ENCODE assay signal across 24 mouse cellular contexts in genomic region chr5:41204417-41204816, GRCm38 (mm10).
DNase-seq lines count a peak whose midpoint lies in the region; ATAC-seq lines count a peak whose summit lies in the region.
"Had no signal": no experiment of that assay in that cellular context is flagged by ENCODE, and none has a peak within 500 bp of the region (broad histone marks: within the 10 kb centered on the region; RNA-seq: fewer than 3 reads in every experiment).

No protein-coding gene starts in this region.

- peak; percentile 17 for DNase-seq in embryonic facial prominence, embryonic 14.5 days (ENCODE audit: low spot score)
- no peak for DNase-seq in embryonic facial prominence, embryonic 10.5 days (ENCODE audit: low spot score)
- DNase-seq in 3T3-L1 (ENCODE audit: low read depth, low spot score) = peak; percentile 9
- peak; percentile 45 for DNase-seq in adipocyte (ENCODE audit: low spot score)
- DNase-seq in left cerebral cortex, adult 8-10 months (ENCODE audit: low spot score in 2 of 2) = no peak
- no peak for DNase-seq in lung, postnatal 4 days
- DNase-seq: B cell, adult 2 months; cerebellum, adult 11 months; cerebellum, adult 8-10 months; cerebellum, postnatal 14 days; embryo, embryonic 11 days; heart, postnatal 10 days; heart, postnatal 4 days had no signal

- no peaks in the 10 kb centered on the region for H3K27me3 ChIP-seq in embryonic facial prominence, embryonic 14.5 days (replicated peaks; ENCODE audit: control insufficient read depth, insufficient read depth, low read length)
- no peaks in the 10 kb centered on the region for H3K27me3 ChIP-seq in embryonic facial prominence, embryonic 10.5 days (replicated peaks; ENCODE audit: low read depth, poor library complexity, severe bottlenecking)
- no peaks in the 10 kb centered on the region for H3K27me3 ChIP-seq in limb, embryonic 15.5 days
- H3K27me3 ChIP-seq: embryonic facial prominence, embryonic 12.5 days; forebrain, embryonic 12.5 days; hindbrain, embryonic 12.5 days had no signal

- H3K36me3 ChIP-seq in embryonic facial prominence, embryonic 14.5 days (ENCODE audit: control insufficient read depth, insufficient read depth, low read length) = no peaks in the 10 kb centered on the region
- no peaks in the 10 kb centered on the region for H3K36me3 ChIP-seq in embryonic facial prominence, embryonic 10.5 days (replicated peaks)
- H3K36me3 ChIP-seq in limb, embryonic 15.5 days = no peaks in the 10 kb centered on the region
- H3K36me3 ChIP-seq: embryonic facial prominence, embryonic 12.5 days; forebrain, embryonic 12.5 days; G1E; heart, embryonic 10.5 days; hindbrain, embryonic 12.5 days had no signal

- H3K4me1 ChIP-seq in embryonic facial prominence, embryonic 14.5 days (ENCODE audit: control insufficient read depth, insufficient read depth, low read length) = no peaks in the 10 kb centered on the region
- H3K4me1 ChIP-seq in embryonic facial prominence, embryonic 10.5 days = no peaks in the 10 kb centered on the region
- H3K4me1 ChIP-seq in limb, embryonic 15.5 days = 0 out of 2 replicates have a peak, but pooled peaks cover 3% of the 10 kb centered on the region
- H3K4me1 ChIP-seq: embryonic facial prominence, embryonic 12.5 days; forebrain, embryonic 12.5 days; heart, embryonic 10.5 days; hindbrain, embryonic 12.5 days had no signal

- H3K9ac ChIP-seq in embryonic facial prominence, embryonic 14.5 days (ENCODE audit: low read depth, low read length) = no peak overlapping the region
- H3K9ac ChIP-seq in limb, embryonic 15.5 days = no peak overlapping the region
- H3K9ac ChIP-seq: embryonic facial prominence, embryonic 12.5 days; forebrain, embryonic 12.5 days; hindbrain, embryonic 12.5 days had no signal

- no peak overlapping the region for H3K4me3 ChIP-seq in embryonic facial prominence, embryonic 14.5 days (ENCODE audit: low read depth, low read length)
- H3K4me3 ChIP-seq in embryonic facial prominence, embryonic 10.5 days = no peak overlapping the region
- no peak overlapping the region for H3K4me3 ChIP-seq in limb, embryonic 15.5 days
- H3K4me3 ChIP-seq: embryonic facial prominence, embryonic 12.5 days; forebrain, embryonic 12.5 days; heart, embryonic 10.5 days; hindbrain, embryonic 12.5 days had no signal

- no peaks in the 10 kb centered on the region for H3K9me3 ChIP-seq in embryonic facial prominence, embryonic 14.5 days (ENCODE audit: control insufficient read depth, low read length)
- H3K9me3 ChIP-seq in embryonic facial prominence, embryonic 10.5 days = no peaks in the 10 kb centered on the region
- no peaks in the 10 kb centered on the region for H3K9me3 ChIP-seq in limb, embryonic 15.5 days
- H3K9me3 ChIP-seq: embryonic facial prominence, embryonic 12.5 days; forebrain, embryonic 12.5 days; G1E; heart, embryonic 10.5 days; hindbrain, embryonic 12.5 days had no signal

- H3K4me2 ChIP-seq in embryonic facial prominence, embryonic 14.5 days (ENCODE audit: low read depth, low read length) = no peak overlapping the region
- no peak overlapping the region for H3K4me2 ChIP-seq in limb, embryonic 15.5 days
- H3K4me2 ChIP-seq: embryonic facial prominence, embryonic 12.5 days; forebrain, embryonic 12.5 days; hindbrain, embryonic 12.5 days had no signal

- no peak overlapping the region for H3K27ac ChIP-seq in embryonic facial prominence, embryonic 14.5 days (replicated peaks; ENCODE audit: low read depth, low read length)
- no peak overlapping the region for H3K27ac ChIP-seq in embryonic facial prominence, embryonic 10.5 days (replicated peaks)
- H3K27ac ChIP-seq in limb, embryonic 15.5 days = peak overlapping the region; percentile 13; the same call in 1 of the 2 replicates
- H3K27ac ChIP-seq: embryonic facial prominence, embryonic 12.5 days; forebrain, embryonic 12.5 days; heart, embryonic 10.5 days; hindbrain, embryonic 12.5 days had no signal

- ATAC-seq in embryonic facial prominence, embryonic 14.5 days (ENCODE audit: low read depth) = no peak
- no peak for ATAC-seq in limb, embryonic 15.5 days (ENCODE audit: insufficient number of reproducible peaks, low FRiP score, low TSS enrichment, low read depth)
- ATAC-seq: CD4-positive, CD25-positive, alpha-beta regulatory T cell, adult 4 months; forebrain, embryonic 16.5 days; hindbrain, embryonic 16.5 days; inflammation-experienced regulatory T-cells, adult 6 months; intestine, postnatal 0 days had no signal

Comparison
In these comparisons a context has a peak if more than half of its experiments do, and no peak if none do; other contexts are left out.
1. DNase-seq: peak in embryonic facial prominence, embryonic 14.5 days (single experiment), 3T3-L1 (single experiment) and adipocyte (single experiment); none in embryonic facial prominence, embryonic 10.5 days (single experiment), left cerebral cortex, adult 8-10 months (0 of 2) and lung, postnatal 4 days (0 of 2).